ENCODE assay signal across 9 mouse cellular contexts in the genomic region with DNA sequence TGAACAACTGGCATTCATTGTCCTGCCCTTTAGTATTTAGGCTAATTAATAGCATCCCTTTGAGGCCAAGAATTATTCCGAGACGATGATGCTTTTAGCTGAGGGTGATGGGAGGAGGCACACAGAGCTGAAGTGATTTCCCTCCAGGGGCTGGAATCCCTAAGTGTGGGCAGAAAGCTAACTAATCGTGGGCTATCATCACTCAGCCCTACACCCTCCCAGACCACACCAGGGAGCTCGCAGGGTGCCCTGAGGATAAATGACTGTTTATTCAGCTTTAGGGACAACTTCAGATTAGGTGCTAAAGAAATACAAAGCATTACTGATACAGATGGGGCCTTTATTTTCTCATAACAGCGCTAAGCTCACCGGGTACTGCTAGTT.
DNase-seq lines count a peak whose midpoint lies in the region; ATAC-seq lines count a peak whose summit lies in the region.
"Had no signal": no experiment of that assay in that cellular context is flagged by ENCODE, and none has a peak within 500 bp of the region (broad histone marks: within the 10 kb centered on the region; RNA-seq: fewer than 3 reads in every experiment).

No protein-coding gene starts in this region.

- H3K4me1 ChIP-seq in heart, embryonic 13.5 days: peaks cover 35% of the 10 kb centered on the region
- H3K4me1 ChIP-seq in embryonic facial prominence, embryonic 15.5 days: peaks cover 14% of the 10 kb centered on the region
- no peaks in the 10 kb centered on the region for H3K4me1 ChIP-seq in hindbrain, embryonic 14.5 days (replicated peaks; ENCODE audit: control insufficient read depth, insufficient read depth, low read length)
- peaks cover 17% of the 10 kb centered on the region for H3K4me1 ChIP-seq in midbrain, embryonic 13.5 days (replicated peaks)

- peak overlapping the region; percentile 39 for H3K4me3 ChIP-seq in heart, embryonic 13.5 days
- H3K4me3 ChIP-seq in embryonic facial prominence, embryonic 15.5 days (replicated peaks): no peak overlapping the region
- no peak overlapping the region for H3K4me3 ChIP-seq in hindbrain, embryonic 14.5 days (replicated peaks; ENCODE audit: low read length)
- H3K4me3 ChIP-seq in midbrain, embryonic 13.5 days (replicated peaks): peak overlapping the region; percentile 10; the same call in 1 of the 2 replicates

- ATAC-seq in heart, embryonic 13.5 days (ENCODE audit: extremely low read depth, insufficient number of reproducible peaks, low FRiP score, low TSS enrichment): no peak
- ATAC-seq in embryonic facial prominence, embryonic 15.5 days (ENCODE audit: insufficient number of reproducible peaks, low FRiP score, low TSS enrichment, low read depth): no peak
- peak; percentile 47; the same call in 1 of the 2 replicates for ATAC-seq in hindbrain, embryonic 14.5 days (ENCODE audit: low FRiP score)
- ATAC-seq in midbrain, embryonic 13.5 days: peak; percentile 82

- peak overlapping the region; percentile 68 for H3K4me2 ChIP-seq in heart, embryonic 13.5 days
- H3K4me2 ChIP-seq in embryonic facial prominence, embryonic 15.5 days (replicated peaks): peak overlapping the region; percentile 17; the same call in 1 of the 2 replicates
- H3K4me2 ChIP-seq in hindbrain, embryonic 14.5 days (replicated peaks): peak overlapping the region; percentile 32
- peak overlapping the region; percentile 40 for H3K4me2 ChIP-seq in midbrain, embryonic 13.5 days (replicated peaks)

- H3K9ac ChIP-seq in heart, embryonic 13.5 days: peak overlapping the region; percentile 67
- no peak overlapping the region for H3K9ac ChIP-seq in embryonic facial prominence, embryonic 15.5 days
- H3K9ac ChIP-seq in hindbrain, embryonic 14.5 days: no peak overlapping the region
- no peak overlapping the region for H3K9ac ChIP-seq in midbrain, embryonic 13.5 days (replicated peaks)

- no peaks in the 10 kb centered on the region for H3K9me3 ChIP-seq in heart, embryonic 13.5 days
- H3K9me3 ChIP-seq in embryonic facial prominence, embryonic 15.5 days (replicated peaks): no peaks in the 10 kb centered on the region
- no peaks in the 10 kb centered on the region for H3K9me3 ChIP-seq in hindbrain, embryonic 14.5 days (ENCODE audit: control insufficient read depth, low read length)
- no peaks in the 10 kb centered on the region for H3K9me3 ChIP-seq in midbrain, embryonic 13.5 days

- H3K27ac ChIP-seq in heart, embryonic 13.5 days (replicated peaks): peak overlapping the region; percentile 59
- no peak overlapping the region for H3K27ac ChIP-seq in embryonic facial prominence, embryonic 15.5 days (replicated peaks)
- H3K27ac ChIP-seq in hindbrain, embryonic 14.5 days: no peak overlapping the region
- no peak overlapping the region for H3K27ac ChIP-seq in midbrain, embryonic 13.5 days

- no peaks in the 10 kb centered on the region for H3K36me3 ChIP-seq in heart, embryonic 13.5 days
- no peaks in the 10 kb centered on the region for H3K36me3 ChIP-seq in embryonic facial prominence, embryonic 15.5 days
- H3K36me3 ChIP-seq in hindbrain, embryonic 14.5 days (replicated peaks; ENCODE audit: control insufficient read depth, insufficient read depth): no peaks in the 10 kb centered on the region
- H3K36me3 ChIP-seq in midbrain, embryonic 13.5 days: no peaks in the 10 kb centered on the region

- DNase-seq in heart, adult 8-10 months (ENCODE audit: low spot score): no peak
- DNase-seq in hindbrain, embryonic 14.5 days (ENCODE audit: low spot score): no peak
- no peak for DNase-seq in cerebellum, postnatal 36 days
- DNase-seq in adrenal gland, adult 2 months: no peak
- no peak for DNase-seq in thymus, postnatal 25 days
- DNase-seq: cerebellum, adult 11 months had no signal

- H3K27me3 ChIP-seq in heart, embryonic 13.5 days (replicated peaks): no peaks in the 10 kb centered on the region
- H3K27me3 ChIP-seq in embryonic facial prominence, embryonic 15.5 days: no peaks in the 10 kb centered on the region
- no peaks in the 10 kb centered on the region for H3K27me3 ChIP-seq in hindbrain, embryonic 14.5 days (ENCODE audit: control insufficient read depth, insufficient read depth, low read length)
- H3K27me3 ChIP-seq in midbrain, embryonic 13.5 days: no peaks in the 10 kb centered on the region

- WGBS in heart, embryonic 13.5 days: 9% methylated on average over 6 of the region's 6 CpGs
- 25% methylated on average over 6 of the region's 6 CpGs for WGBS in embryonic facial prominence, embryonic 15.5 days
- WGBS in hindbrain, embryonic 14.5 days: 17% methylated on average over 6 of the region's 6 CpGs
- WGBS in midbrain, embryonic 13.5 days: 14% methylated on average over 6 of the region's 6 CpGs

Comparison
In these comparisons a context has a peak if more than half of its experiments do, and no peak if none do; other contexts are left out.
1. ATAC-seq: peak in hindbrain, embryonic 14.5 days (single experiment) and midbrain, embryonic 13.5 days (single experiment); none in heart, embryonic 13.5 days (single experiment) and embryonic facial prominence, embryonic 15.5 days (single experiment).
2. H3K4me2 ChIP-seq: peak in every context shown above with its lines; median percentile 68 in heart, embryonic 13.5 days; 40 in midbrain, embryonic 13.5 days; 32 in hindbrain, embryonic 14.5 days; 17 in embryonic facial prominence, embryonic 15.5 days.
3. H3K4me3 ChIP-seq: peak in heart, embryonic 13.5 days (single experiment) and midbrain, embryonic 13.5 days (single experiment); none in embryonic facial prominence, embryonic 15.5 days (single experiment) and hindbrain, embryonic 14.5 days (single experiment).